Mouse (Mus musculus) lung, postnatal 0 days (tissue): ENCODE results near the gene Dppa3.

Experiments
- CTCF ChIP-seq: IDR thresholded peaks from 2 replicates; pipeline ENCODE4 v1.5.1; 2016; ENCODE audit warnings: antibody characterized with exemption, mild to moderate bottlenecking
- EP300 ChIP-seq: IDR thresholded peaks from 2 replicates; pipeline ENCODE4 v1.6.1; 2016; ENCODE audit warnings: antibody characterized with exemption, mild to moderate bottlenecking, control low read depth

DNA sequence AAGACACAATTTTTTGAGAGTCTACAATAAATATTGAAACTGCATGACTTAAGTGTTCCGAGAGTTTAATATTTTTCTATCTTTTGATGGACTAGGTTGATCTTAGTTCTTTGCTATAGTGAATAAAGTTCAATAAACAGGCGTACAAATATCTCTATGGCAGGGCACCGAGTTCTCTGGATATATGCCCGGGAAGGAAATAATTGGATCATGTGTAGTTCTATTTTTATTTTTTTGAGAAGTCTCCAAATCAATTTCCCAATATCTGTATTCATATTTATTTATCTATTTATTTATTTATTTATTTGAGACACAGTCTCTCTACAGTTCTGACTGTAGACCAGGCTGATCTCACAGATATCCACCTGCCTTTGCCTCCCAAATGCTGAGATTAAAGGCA, 44.6 kb downstream of the Dppa3 start:
- no peak for TF ChIP-seq CTCF
- no peak for TF ChIP-seq EP300
